19 mouse cellular contexts compared by ENCODE assay signal in the genomic region with DNA sequence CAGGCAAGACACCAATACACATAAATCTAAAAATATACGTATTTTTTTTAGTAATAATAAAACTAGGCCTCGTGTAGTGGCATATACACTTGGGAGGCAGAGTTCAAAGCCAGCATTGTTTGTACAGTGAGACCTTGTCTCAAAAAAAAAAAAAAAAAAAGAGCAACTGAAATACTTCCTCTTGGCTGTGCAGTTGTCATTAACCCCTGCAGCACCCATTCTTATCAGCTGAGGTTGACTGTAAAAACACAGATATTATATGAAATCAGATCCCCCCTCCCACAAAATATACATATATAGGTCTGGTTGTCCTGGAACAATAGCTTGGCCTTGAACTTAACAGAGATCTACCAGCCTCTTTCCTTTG. TPM values are rescaled to one million over a fixed set of nuclear protein-coding genes. Genes with fewer than 3 reads are reported as not detected.
"Had no signal": no experiment of that assay in that cellular context is flagged by ENCODE, and none has a peak within 500 bp of the region (broad histone marks: within the 10 kb centered on the region; RNA-seq: fewer than 3 reads in every experiment).

No protein-coding gene starts in this region.

- H3K27ac ChIP-seq: liver, embryonic 13.5 days; midbrain, embryonic 10.5 days; neural tube, embryonic 15.5 days had no signal

- DNase-seq: kidney, adult 9 months; kidney, postnatal 4 days; liver; liver, embryonic 13.5 days; liver, postnatal 0 days; lung, postnatal 36 days; midbrain, embryonic 14.5 days; right cerebral cortex, adult 18-20 months had no signal

- H3K4me3 ChIP-seq: layer of hippocampus, adult 2 months; limb, embryonic 12.5 days; liver, embryonic 13.5 days; midbrain, embryonic 10.5 days; myocyte; neural tube, embryonic 15.5 days had no signal

- H3K9ac ChIP-seq: limb, embryonic 12.5 days; liver, embryonic 13.5 days; liver, postnatal 0 days; neural tube, embryonic 15.5 days had no signal

- H3K9me3 ChIP-seq: limb, embryonic 12.5 days; liver, embryonic 13.5 days; midbrain, embryonic 10.5 days; neural tube, embryonic 15.5 days had no signal

- H3K4me2 ChIP-seq: limb, embryonic 12.5 days; liver, embryonic 13.5 days; neural tube, embryonic 15.5 days had no signal

- ATAC-seq: liver, postnatal 0 days had no signal

- H3K27me3 ChIP-seq: limb, embryonic 12.5 days; neural tube, embryonic 15.5 days had no signal

RNA-seq across cellular contexts. Expression of a gene that starts 2.9 kb away (rescaled TPM):
- total RNA-seq: layer of hippocampus, adult 2 months; layer of hippocampus, postnatal 10 days; left cerebral cortex, postnatal 36 days; megakaryocyte, adult 5-6 weeks had no signal
- polyA plus RNA-seq: limb, embryonic 12.5 days; liver, embryonic 13.5 days; liver, postnatal 0 days; lung, embryonic 16.5 days; midbrain, embryonic 10.5 days; midbrain, embryonic 14.5 days; myocyte; spleen, adult 2 months; stomach, embryonic 16.5 days had no signal
